Mouse (Mus musculus): ENCODE measurements around the gene Sfmbt2. TPM values are rescaled to one million over a fixed set of nuclear protein-coding genes. Genes with fewer than 3 reads are reported as not detected.

The Sfmbt2 gene
- polyA plus RNA-seq, 1 experiment from 2014 or later, result 2.6 TPM

DNA sequence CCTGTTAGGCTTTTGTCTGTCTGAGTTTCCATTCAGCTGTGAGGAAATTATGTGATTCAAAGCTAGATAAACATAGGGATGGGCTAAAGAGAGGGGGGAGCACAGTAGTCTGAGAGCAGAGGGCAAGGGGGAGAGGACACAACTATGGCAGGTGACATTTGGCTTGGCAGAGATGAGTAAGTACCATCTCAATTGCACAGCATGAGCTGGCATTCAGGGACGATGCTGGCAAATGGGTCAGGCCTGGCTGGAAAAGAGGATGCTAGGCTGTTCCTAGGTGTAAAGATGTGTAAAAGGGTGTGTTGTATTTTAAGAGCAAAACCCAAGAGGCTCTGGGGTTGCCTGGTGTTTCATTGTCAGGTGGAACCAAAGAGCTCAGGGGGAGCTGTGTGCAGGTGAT, 188.5 kb downstream of the Sfmbt2 start:
- DNase-seq (ENCODE audit: low spot score), result no peak

- DNase-seq (ENCODE audit: low spot score), result no peak
Measured at GRCm38 (mm10) chr2:10565491-10565890, 195.2 kb downstream of the Sfmbt2 start.

DNA sequence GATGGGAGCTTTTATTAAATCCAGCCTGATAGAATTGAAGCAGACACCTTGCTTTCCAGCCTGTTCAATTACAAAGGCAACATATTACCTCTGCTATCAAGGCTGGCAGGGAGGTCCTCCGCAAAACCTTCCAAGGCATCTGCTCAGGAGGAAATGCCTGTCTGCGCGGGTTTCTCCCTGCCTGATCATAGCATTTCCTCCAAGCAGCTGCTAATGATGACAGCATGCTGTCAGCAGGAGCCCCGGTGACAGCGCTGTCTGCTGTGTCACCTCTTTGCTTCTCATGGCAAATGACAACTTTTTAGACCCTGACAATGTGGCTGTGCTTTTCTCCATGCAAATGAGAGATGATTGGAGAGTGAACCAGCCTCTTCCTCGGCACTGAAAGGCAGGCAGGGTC, 199.1 kb downstream of the Sfmbt2 start:
- DNase-seq (ENCODE audit: low spot score), result no peak

DNA sequence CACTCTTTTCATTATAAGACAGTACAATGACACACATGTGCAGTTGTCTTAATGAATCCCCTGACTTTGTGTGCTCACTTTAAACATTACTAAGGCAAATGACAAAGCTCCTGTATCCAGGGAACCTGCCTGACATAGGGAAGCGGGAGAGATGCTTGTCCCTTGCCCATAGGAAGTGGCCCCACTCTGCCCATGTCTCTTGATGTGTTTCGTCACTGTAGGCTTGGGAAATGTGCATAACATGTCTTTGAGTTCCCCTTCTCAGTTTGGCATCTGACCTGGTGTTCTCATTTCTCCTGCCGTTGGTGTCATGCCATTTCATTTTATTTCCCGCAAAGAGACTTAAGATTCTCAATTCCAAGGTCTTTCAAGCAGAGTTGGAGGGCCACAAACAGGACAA, 202.0 kb downstream of the Sfmbt2 start:
- DNase-seq (ENCODE audit: low spot score), result no peak

GRCm38 (mm10) chr2:10575962-10576740, 205.8 kb downstream of the Sfmbt2 start:
- no peak for DNase-seq (ENCODE audit: low spot score)

DNA sequence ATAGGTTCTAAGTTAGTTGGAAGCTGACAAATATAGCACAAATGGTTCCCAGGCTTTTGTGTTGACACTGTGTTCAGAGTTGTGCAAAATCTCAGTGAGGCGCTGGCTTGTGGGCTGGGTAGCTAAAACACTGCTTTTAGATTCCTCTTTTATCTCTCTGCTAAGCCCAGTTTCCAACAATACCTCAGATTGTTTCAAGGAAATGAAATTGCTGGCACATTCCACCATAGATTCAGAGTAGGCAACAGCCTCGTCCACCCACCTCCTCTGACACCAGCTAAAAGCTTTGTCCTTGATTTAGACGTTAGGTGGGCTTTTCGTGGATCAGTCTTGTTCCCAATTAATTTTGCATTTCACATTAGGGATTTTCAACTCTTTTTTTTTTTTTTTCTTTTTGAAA, 212.4 kb downstream of the Sfmbt2 start:
- no peak for DNase-seq (ENCODE audit: low spot score)

GRCm38 (mm10) chr2:10583103-10583502, 212.8 kb downstream of the Sfmbt2 start:
- DNase-seq (ENCODE audit: low spot score), result no peak

DNA sequence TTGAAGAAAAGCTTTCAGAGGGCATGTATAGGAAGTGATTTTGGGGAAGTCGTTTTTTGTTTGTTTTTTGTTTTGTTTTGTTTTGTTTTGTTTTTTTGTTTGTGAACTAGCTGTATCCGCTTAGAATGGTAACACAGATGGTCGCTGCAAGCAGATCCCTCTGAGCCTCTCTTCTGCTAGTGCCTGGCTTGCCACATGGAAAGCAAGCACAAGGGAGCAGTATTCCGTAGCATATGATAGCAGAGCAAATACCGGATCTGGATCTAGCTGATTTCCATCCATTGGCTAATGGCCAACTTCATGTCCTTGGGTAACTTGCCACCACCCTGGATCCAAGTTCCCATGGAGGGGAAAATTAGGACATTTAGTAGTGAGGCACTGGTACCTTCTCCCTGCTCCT, 221.0 kb downstream of the Sfmbt2 start:
- no peak for DNase-seq (ENCODE audit: low spot score)

- no peak for DNase-seq (ENCODE audit: low spot score)
Measured at GRCm38 (mm10) chr2:10615500-10615899, 245.2 kb downstream of the Sfmbt2 start.

MicroRNAs encoded within 50 kb of the gene (microRNA counts, 519-probe panel; counts per million panel counts)
- microRNA mmu-miR-297a+mmu-miR-466f+mmu-miR-669b, result 473 counts per million, percentile 71 among the panel's probes with 10 or more counts
- microRNA mmu-miR-297b-3p, result 473 counts per million, percentile 71 among the panel's probes with 10 or more counts
- 473 counts per million, percentile 71 among the panel's probes with 10 or more counts for microRNA mmu-miR-297b-5p
- 3,784 counts per million, percentile 77 among the panel's probes with 10 or more counts for microRNA mmu-miR-297c
- microRNA mmu-miR-466a-3p+mmu-miR-466b-3-3p, result 4,354 counts per million, percentile 80 among the panel's probes with 10 or more counts
- microRNA mmu-miR-466a-5p+mmu-miR-466e-5p, result 473 counts per million, percentile 71 among the panel's probes with 10 or more counts
- 473 counts per million, percentile 71 among the panel's probes with 10 or more counts for microRNA mmu-miR-466c-5p
- 473 counts per million, percentile 71 among the panel's probes with 10 or more counts for microRNA mmu-miR-466d-3p
- microRNA mmu-miR-466d-5p, result 473 counts per million, percentile 71 among the panel's probes with 10 or more counts
- 473 counts per million, percentile 71 among the panel's probes with 10 or more counts for microRNA mmu-miR-466f-5p
- microRNA mmu-miR-466g, result 4,493 counts per million, percentile 81 among the panel's probes with 10 or more counts
- 473 counts per million, percentile 71 among the panel's probes with 10 or more counts for microRNA mmu-miR-466h
- 473 counts per million, percentile 71 among the panel's probes with 10 or more counts for microRNA mmu-miR-466l
- 2,879 counts per million, percentile 73 among the panel's probes with 10 or more counts for microRNA mmu-miR-467a
- microRNA mmu-miR-467b, result 473 counts per million, percentile 71 among the panel's probes with 10 or more counts
- microRNA mmu-miR-467c, result 3,533 counts per million, percentile 76 among the panel's probes with 10 or more counts
- 473 counts per million, percentile 71 among the panel's probes with 10 or more counts for microRNA mmu-miR-467d
- microRNA mmu-miR-467e, result 473 counts per million, percentile 71 among the panel's probes with 10 or more counts
- microRNA mmu-miR-669a, result 4,757 counts per million, percentile 82 among the panel's probes with 10 or more counts
- microRNA mmu-miR-669e, result 473 counts per million, percentile 71 among the panel's probes with 10 or more counts
- 4,910 counts per million, percentile 83 among the panel's probes with 10 or more counts for microRNA mmu-miR-669f
- 473 counts per million, percentile 71 among the panel's probes with 10 or more counts for microRNA mmu-miR-669g
- microRNA mmu-miR-669h-5p, result 473 counts per million, percentile 71 among the panel's probes with 10 or more counts
- 473 counts per million, percentile 71 among the panel's probes with 10 or more counts for microRNA mmu-miR-669i
- 473 counts per million, percentile 71 among the panel's probes with 10 or more counts for microRNA mmu-miR-669j
- 473 counts per million, percentile 71 among the panel's probes with 10 or more counts for microRNA mmu-miR-669m
- 473 counts per million, percentile 71 among the panel's probes with 10 or more counts for microRNA mmu-miR-669o

Small RNA genes lying within 50 kb of the gene (microRNA-seq; reads per million reads assigned to microRNA genes)
- gene Gm22051 (ENCODE audit: borderline number of aligned reads) (not detected), gene Gm22072 (ENCODE audit: borderline number of aligned reads) (1.2 reads per million), gene Gm22091 (ENCODE audit: borderline number of aligned reads) (not detected), gene Gm22166 (ENCODE audit: borderline number of aligned reads) (not detected), gene Gm22239 (ENCODE audit: borderline number of aligned reads) (3.3 reads per million), gene Gm22626 (ENCODE audit: borderline number of aligned reads) (not detected), gene Gm22635 (ENCODE audit: borderline number of aligned reads) (not detected), gene Gm22677 (ENCODE audit: borderline number of aligned reads) (not detected), gene Gm22678 (ENCODE audit: borderline number of aligned reads) (not detected), gene Gm22775 (ENCODE audit: borderline number of aligned reads) (not detected), gene Gm22925 (ENCODE audit: borderline number of aligned reads) (not detected), gene Gm23108 (ENCODE audit: borderline number of aligned reads) (not detected), gene Gm23288 (ENCODE audit: borderline number of aligned reads) (not detected), gene Gm23542 (ENCODE audit: borderline number of aligned reads) (not detected), gene Gm23569 (ENCODE audit: borderline number of aligned reads) (not detected), gene Gm23571 (ENCODE audit: borderline number of aligned reads) (not detected), gene Gm23578 (ENCODE audit: borderline number of aligned reads) (not detected), gene Gm23651 (ENCODE audit: borderline number of aligned reads) (not detected), gene Gm23988 (ENCODE audit: borderline number of aligned reads) (not detected), gene Gm24028 (ENCODE audit: borderline number of aligned reads) (not detected), gene Gm24167 (ENCODE audit: borderline number of aligned reads) (not detected), gene Gm24315 (ENCODE audit: borderline number of aligned reads) (not detected), gene Gm24342 (ENCODE audit: borderline number of aligned reads) (not detected), gene Gm24488 (ENCODE audit: borderline number of aligned reads) (not detected), gene Gm24640 (ENCODE audit: borderline number of aligned reads) (not detected), gene Gm24673 (ENCODE audit: borderline number of aligned reads) (not detected), gene Gm24761 (ENCODE audit: borderline number of aligned reads) (not detected), gene Gm24806 (ENCODE audit: borderline number of aligned reads) (not detected), gene Gm25022 (ENCODE audit: borderline number of aligned reads) (not detected), gene Gm25158 (ENCODE audit: borderline number of aligned reads) (not detected), gene Gm25263 (ENCODE audit: borderline number of aligned reads) (1.7 reads per million), gene Gm25285 (ENCODE audit: borderline number of aligned reads) (not detected), gene Gm25316 (ENCODE audit: borderline number of aligned reads) (not detected), gene Gm25451 (ENCODE audit: borderline number of aligned reads) (not detected), gene Gm25673 (ENCODE audit: borderline number of aligned reads) (not detected), gene Gm25680 (ENCODE audit: borderline number of aligned reads) (not detected), gene Gm25701 (ENCODE audit: borderline number of aligned reads) (not detected), gene Gm25753 (ENCODE audit: borderline number of aligned reads) (not detected), gene Gm25943 (ENCODE audit: borderline number of aligned reads) (not detected), gene Gm26060 (ENCODE audit: borderline number of aligned reads) (not detected), gene Gm26073 (ENCODE audit: borderline number of aligned reads) (not detected), gene Gm26092 (ENCODE audit: borderline number of aligned reads) (not detected), gene Gm26156 (ENCODE audit: borderline number of aligned reads) (not detected), gene Gm26229 (ENCODE audit: borderline number of aligned reads) (not detected), gene Gm26398 (ENCODE audit: borderline number of aligned reads) (not detected), gene Gm26426 (ENCODE audit: borderline number of aligned reads) (not detected), gene Gm26431 (ENCODE audit: borderline number of aligned reads) (not detected), gene Gm26491 (ENCODE audit: borderline number of aligned reads) (not detected), gene Mir297a-2 (ENCODE audit: borderline number of aligned reads) (3.3 reads per million), gene Mir297a-3 (ENCODE audit: borderline number of aligned reads) (not detected), gene Mir297a-4 (ENCODE audit: borderline number of aligned reads) (not detected), gene Mir297b (ENCODE audit: borderline number of aligned reads) (1.7 reads per million), gene Mir297c (ENCODE audit: borderline number of aligned reads) (not detected), gene Mir466 (ENCODE audit: borderline number of aligned reads) (1.2 reads per million), gene Mir466b-1 (ENCODE audit: borderline number of aligned reads) (not detected), gene Mir466b-2 (ENCODE audit: borderline number of aligned reads) (not detected), gene Mir466b-3 (ENCODE audit: borderline number of aligned reads) (1.2 reads per million), gene Mir466b-4 (ENCODE audit: borderline number of aligned reads) (not detected), gene Mir466b-5 (ENCODE audit: borderline number of aligned reads) (not detected), gene Mir466b-6 (ENCODE audit: borderline number of aligned reads) (not detected), gene Mir466b-7 (ENCODE audit: borderline number of aligned reads) (not detected), gene Mir466b-8 (ENCODE audit: borderline number of aligned reads) (not detected), gene Mir466c-1 (ENCODE audit: borderline number of aligned reads) (not detected), gene Mir466c-2 (ENCODE audit: borderline number of aligned reads) (not detected), gene Mir466d (ENCODE audit: borderline number of aligned reads) (not detected), gene Mir466e (ENCODE audit: borderline number of aligned reads) (not detected), gene Mir466f-1 (ENCODE audit: borderline number of aligned reads) (not detected), gene Mir466f-2 (ENCODE audit: borderline number of aligned reads) (not detected), gene Mir466f-3 (ENCODE audit: borderline number of aligned reads) (not detected), gene Mir466g (ENCODE audit: borderline number of aligned reads) (not detected), gene Mir466h (ENCODE audit: borderline number of aligned reads) (1.2 reads per million), gene Mir466l (ENCODE audit: borderline number of aligned reads) (2.1 reads per million), gene Mir466m (ENCODE audit: borderline number of aligned reads) (not detected), gene Mir466n (ENCODE audit: borderline number of aligned reads) (72.8 reads per million, percentile 43 among the genes with 10 or more reads in this experiment), gene Mir466o (ENCODE audit: borderline number of aligned reads) (not detected), gene Mir466p (ENCODE audit: borderline number of aligned reads) (not detected), gene Mir467a-1 (ENCODE audit: borderline number of aligned reads) (not detected), gene Mir467a-10 (ENCODE audit: borderline number of aligned reads) (not detected), gene Mir467a-2 (ENCODE audit: borderline number of aligned reads) (not detected), gene Mir467a-3 (ENCODE audit: borderline number of aligned reads) (not detected), gene Mir467a-4 (ENCODE audit: borderline number of aligned reads) (not detected), gene Mir467a-5 (ENCODE audit: borderline number of aligned reads) (not detected), gene Mir467a-6 (ENCODE audit: borderline number of aligned reads) (not detected), gene Mir467a-7 (ENCODE audit: borderline number of aligned reads) (not detected), gene Mir467a-8 (ENCODE audit: borderline number of aligned reads) (not detected), gene Mir467a-9 (ENCODE audit: borderline number of aligned reads) (not detected), gene Mir467b (ENCODE audit: borderline number of aligned reads) (1.2 reads per million), gene Mir467c (ENCODE audit: borderline number of aligned reads) (3,752 reads per million, percentile 84 among the genes with 10 or more reads in this experiment), gene Mir467d (ENCODE audit: borderline number of aligned reads) (2,765 reads per million, percentile 80 among the genes with 10 or more reads in this experiment), gene Mir467e (ENCODE audit: borderline number of aligned reads) (3,305 reads per million, percentile 81 among the genes with 10 or more reads in this experiment), gene Mir669a-1 (ENCODE audit: borderline number of aligned reads) (not detected), gene Mir669a-10 (ENCODE audit: borderline number of aligned reads) (not detected), gene Mir669a-11 (ENCODE audit: borderline number of aligned reads) (not detected), gene Mir669a-12 (ENCODE audit: borderline number of aligned reads) (not detected), gene Mir669a-2 (ENCODE audit: borderline number of aligned reads) (not detected), gene Mir669a-3 (ENCODE audit: borderline number of aligned reads) (not detected), gene Mir669a-4 (ENCODE audit: borderline number of aligned reads) (not detected), gene Mir669a-5 (ENCODE audit: borderline number of aligned reads) (not detected), gene Mir669a-6 (ENCODE audit: borderline number of aligned reads) (not detected), gene Mir669a-7 (ENCODE audit: borderline number of aligned reads) (not detected), gene Mir669a-8 (ENCODE audit: borderline number of aligned reads) (not detected), gene Mir669a-9 (ENCODE audit: borderline number of aligned reads) (not detected), gene Mir669b (ENCODE audit: borderline number of aligned reads) (not detected), gene Mir669c (ENCODE audit: borderline number of aligned reads) (159 reads per million, percentile 52 among the genes with 10 or more reads in this experiment), gene Mir669d (ENCODE audit: borderline number of aligned reads) (not detected), gene Mir669d-2 (ENCODE audit: borderline number of aligned reads) (not detected), gene Mir669e (ENCODE audit: borderline number of aligned reads) (36.2 reads per million, percentile 35 among the genes with 10 or more reads in this experiment), gene Mir669f (ENCODE audit: borderline number of aligned reads) (not detected), gene Mir669g (ENCODE audit: borderline number of aligned reads) (not detected), gene Mir669h (ENCODE audit: borderline number of aligned reads) (25.0 reads per million, percentile 30 among the genes with 10 or more reads in this experiment), gene Mir669i (ENCODE audit: borderline number of aligned reads) (not detected), gene Mir669j (ENCODE audit: borderline number of aligned reads) (not detected), gene Mir669k (ENCODE audit: borderline number of aligned reads) (not detected), gene Mir669l (ENCODE audit: borderline number of aligned reads) (658 reads per million, percentile 68 among the genes with 10 or more reads in this experiment), gene Mir669m-1 (ENCODE audit: borderline number of aligned reads) (not detected), gene Mir669m-2 (ENCODE audit: borderline number of aligned reads) (not detected), gene Mir669o (ENCODE audit: borderline number of aligned reads) (934 reads per million, percentile 71 among the genes with 10 or more reads in this experiment), gene Mir669p-1 (ENCODE audit: borderline number of aligned reads) (not detected), gene Mir669p-2 (ENCODE audit: borderline number of aligned reads) (not detected)

Other genes with a start within 250 kb of the Sfmbt2 start
- gene Itih2, start 239.1 kb upstream of the Sfmbt2 start, polyA plus RNA-seq (2015; fragmentation: Nextera tagmentation; extraction: Ambion mirVana), result 0.12 and 0.14 TPM in 2 replicates
- 3.4 and 3.6 TPM in 2 replicates for gene Itih5, start 216.9 kb upstream of the Sfmbt2 start, polyA plus RNA-seq (2015; fragmentation: Nextera tagmentation; extraction: Ambion mirVana)